Comparison of ENCODE assay signal across 1 mouse cellular context in the genomic region with DNA sequence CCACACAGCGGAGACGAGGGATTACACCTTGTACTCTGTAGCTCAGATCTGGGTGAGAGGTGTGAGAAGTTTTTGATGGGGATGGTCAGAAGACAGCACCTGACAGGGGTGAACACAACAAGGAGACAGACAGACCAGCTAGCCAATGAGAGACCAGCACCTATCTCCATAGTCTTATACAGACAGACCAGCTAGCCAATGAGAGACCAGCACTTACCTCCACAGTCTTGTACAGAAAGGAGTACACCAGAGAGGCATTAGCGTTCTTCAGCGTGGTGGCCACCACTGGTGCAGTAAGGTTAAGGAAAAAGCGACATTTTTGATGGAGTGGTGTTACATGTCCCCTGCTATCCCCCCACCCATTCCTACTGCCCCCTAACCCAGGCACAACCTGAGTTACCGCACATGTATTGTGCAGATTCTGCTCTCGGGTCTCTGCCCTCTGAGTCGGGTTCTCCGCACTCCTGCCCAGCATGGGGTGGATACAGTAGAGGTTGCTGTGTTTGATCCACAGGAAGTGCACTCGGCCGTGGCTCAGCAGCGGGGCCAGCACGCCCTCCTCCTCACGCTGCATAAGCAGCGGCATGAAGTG.
TF ChIP-seq lines count a peak whose summit lies in the region.

No protein-coding gene starts in this region.

TF ChIP-seq in MEL, 35 proteins besides CTCF, POLR2A, EP300 and RAD21 (continued from another document):
- TF ChIP-seq MAFK (IDR thresholded peaks at IDR 0.05; ENCODE audit: borderline replicate concordance, low read depth, low read length) (no peak), MYC (IDR thresholded peaks at IDR 0.05; ENCODE audit: low read depth, low read length) (0 out of 2 replicates have a peak, but pooled peaks have one; percentile 22), ZKSCAN1 (IDR thresholded peaks at IDR 0.05; ENCODE audit: low read depth, low read length) (no peak), ETS1 (IDR thresholded peaks at IDR 0.05; ENCODE audit: low read depth, low read length) (no peak), GABPA (IDR thresholded peaks at IDR 0.05; ENCODE audit: low read depth, low read length) (no peak), MEF2A (IDR thresholded peaks at IDR 0.05; ENCODE audit: extremely low read depth, insufficient replicate concordance, low read depth, low read length, poor library complexity, severe bottlenecking) (no peak), ZNF384 (IDR thresholded peaks at IDR 0.05; ENCODE audit: low read depth, low read length) (no peak), HCFC1 (IDR thresholded peaks at IDR 0.05; ENCODE audit: low read depth, low read length) (0 out of 2 replicates have a peak, but pooled peaks have one; percentile 51), RCOR1 (IDR thresholded peaks at IDR 0.05; ENCODE audit: low read depth, low read length) (no peak), ZC3H11A (IDR thresholded peaks at IDR 0.05; ENCODE audit: low read depth, low read length) (no peak), KAT2A (conservative IDR thresholded peaks at IDR 0.05; ENCODE audit: low read depth, low read length) (no peak), POLR2AphosphoS2 (IDR thresholded peaks at IDR 0.05; ENCODE audit: low read length) (no peak)
